Mouse (Mus musculus): ENCODE measurements at regions not wholly inside any gene's neighbourhood (a gene's known extent, or its start where the extent isn't known, plus 50 kb on each side); places are given as distances from the start of the nearest gene placed in this dataset.

DNA sequence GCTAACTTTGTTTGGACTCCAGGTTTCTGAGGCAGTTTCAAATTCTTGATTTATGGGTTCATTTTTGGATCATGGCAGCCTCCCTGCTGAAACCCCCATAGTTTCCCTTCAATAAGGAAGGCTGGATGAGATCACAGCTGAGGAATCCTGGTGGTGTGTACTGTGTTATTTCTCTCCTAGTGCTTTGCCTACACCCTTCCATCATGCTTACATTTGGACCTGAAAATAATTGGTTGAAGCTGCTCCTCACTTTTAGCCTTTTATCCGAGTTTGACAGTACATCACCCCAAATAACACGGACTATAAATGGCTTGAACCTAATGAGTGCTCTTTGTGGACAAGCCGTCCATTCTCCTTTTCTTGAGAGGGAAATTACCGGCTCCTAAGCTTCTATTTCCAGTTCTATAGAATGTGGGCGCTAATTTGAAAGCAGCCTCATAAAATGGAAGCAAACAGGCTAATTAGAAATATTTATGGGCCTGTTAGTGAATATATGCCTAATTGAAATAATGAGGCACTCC, 122.5 kb upstream of the Nrsn1 start:
- H3K36me3 ChIP-seq (ENCODE audit: control insufficient read depth, insufficient read depth, low read length, poor library complexity, severe bottlenecking) = no peaks in the 10 kb centered on the region
- H3K4me3 ChIP-seq (ENCODE audit: low read depth, low read length) = no peak overlapping the region
- no peaks in the 10 kb centered on the region for H3K9me3 ChIP-seq (replicated peaks; ENCODE audit: control insufficient read depth, insufficient read depth, low read length, poor library complexity, severe bottlenecking)
- TF ChIP-seq CTCF (IDR thresholded peaks at IDR 0.05; ENCODE audit: low read depth, low read length) (no peak), EP300 (IDR thresholded peaks at IDR 0.05; ENCODE audit: insufficient read depth, low read depth, low read length) (no peak), POLR2A (IDR thresholded peaks at IDR 0.05; ENCODE audit: insufficient read depth, low read length) (no peak)
- no peaks in the 10 kb centered on the region for H3K27me3 ChIP-seq (ENCODE audit: control insufficient read depth, insufficient read depth, low read length, poor library complexity, severe bottlenecking)
- no peak overlapping the region for H3K9ac ChIP-seq (ENCODE audit: low read depth, poor library complexity, severe bottlenecking)
- no peak overlapping the region for H3K27ac ChIP-seq (ENCODE audit: insufficient read depth, low read length)
- no peaks in the 10 kb centered on the region for H3K4me1 ChIP-seq (ENCODE audit: control insufficient read depth, insufficient read depth, low read length)

GRCm38 (mm10) chr13:25362627-25362967, 92.3 kb upstream of the Nrsn1 start:
- TF ChIP-seq EP300 (IDR thresholded peaks at IDR 0.05; ENCODE audit: insufficient read depth, low read depth, low read length) (no peak), CTCF (IDR thresholded peaks at IDR 0.05; ENCODE audit: low read depth, low read length) (no peak), POLR2A (IDR thresholded peaks at IDR 0.05; ENCODE audit: insufficient read depth, low read length) (no peak)
- no peaks in the 10 kb centered on the region for H3K4me1 ChIP-seq (ENCODE audit: control insufficient read depth, insufficient read depth, low read length)
- no peaks in the 10 kb centered on the region for H3K36me3 ChIP-seq (ENCODE audit: control insufficient read depth, insufficient read depth, low read length, poor library complexity, severe bottlenecking)
- no peaks in the 10 kb centered on the region for H3K9me3 ChIP-seq (replicated peaks; ENCODE audit: control insufficient read depth, insufficient read depth, low read length, poor library complexity, severe bottlenecking)
- H3K27ac ChIP-seq (ENCODE audit: insufficient read depth, low read length) = no peak overlapping the region
- H3K27me3 ChIP-seq (ENCODE audit: control insufficient read depth, insufficient read depth, low read length, poor library complexity, severe bottlenecking) = no peaks in the 10 kb centered on the region; the same call in 1 of the 2 replicates
- no peak overlapping the region for H3K9ac ChIP-seq (ENCODE audit: low read depth, poor library complexity, severe bottlenecking)
- no peak overlapping the region for H3K4me3 ChIP-seq (ENCODE audit: low read depth, low read length)

DNA sequence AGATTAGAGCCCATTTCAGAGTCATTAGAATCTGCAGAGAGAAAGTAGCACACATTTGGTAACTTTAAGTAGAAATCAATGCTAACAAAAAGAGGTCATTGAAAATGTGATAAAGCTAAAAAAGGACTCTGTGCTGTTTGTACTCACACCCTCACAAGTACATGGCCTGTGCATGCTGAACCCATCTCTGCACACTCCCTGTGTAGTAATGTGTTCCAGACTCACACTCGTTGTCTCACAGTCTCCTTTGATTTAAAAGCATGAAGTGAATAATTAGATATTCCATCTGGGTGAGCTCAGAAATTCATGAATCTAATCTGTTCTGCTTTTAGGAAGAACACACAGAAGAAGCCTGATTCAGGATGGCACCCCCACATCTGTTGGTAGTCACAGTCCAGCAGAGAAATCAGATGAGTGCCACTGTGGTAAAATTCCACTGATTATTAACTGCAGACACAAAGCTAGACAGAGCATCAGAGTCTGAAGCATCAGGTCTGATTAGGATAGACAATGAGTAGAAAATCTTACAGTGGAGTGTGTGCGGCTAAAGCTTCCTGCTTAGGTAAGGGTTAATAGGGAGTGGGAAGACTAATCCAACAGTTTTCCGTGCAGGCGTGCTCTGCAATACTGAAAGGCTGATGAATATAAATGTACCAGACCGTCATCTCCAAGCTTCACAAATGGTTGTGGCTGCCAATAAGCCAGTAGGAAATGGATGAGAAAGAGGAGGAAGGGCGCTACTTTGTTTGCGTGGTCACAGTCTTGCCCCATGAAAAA, 91.7 kb upstream of the Nrsn1 start:
- Histone ChIP-seq H3K4me1 (ENCODE audit: control insufficient read depth, insufficient read depth, low read length) (no peaks in the 10 kb centered on the region), H3K9me3 (replicated peaks; ENCODE audit: control insufficient read depth, insufficient read depth, low read length, poor library complexity, severe bottlenecking) (no peaks in the 10 kb centered on the region), H3K9ac (ENCODE audit: low read depth, poor library complexity, severe bottlenecking) (no peak overlapping the region), H3K36me3 (ENCODE audit: control insufficient read depth, insufficient read depth, low read length, poor library complexity, severe bottlenecking) (no peaks in the 10 kb centered on the region), H3K4me3 (ENCODE audit: low read depth, low read length) (no peak overlapping the region), H3K27me3 (ENCODE audit: control insufficient read depth, insufficient read depth, low read length, poor library complexity, severe bottlenecking) (no peaks in the 10 kb centered on the region; the same call in 1 of the 2 replicates), H3K27ac (ENCODE audit: insufficient read depth, low read length) (no peak overlapping the region)
- TF ChIP-seq EP300 (IDR thresholded peaks at IDR 0.05; ENCODE audit: insufficient read depth, low read depth, low read length) = no peak
- TF ChIP-seq CTCF (IDR thresholded peaks at IDR 0.05; ENCODE audit: low read depth, low read length) = no peak
- no peak for TF ChIP-seq POLR2A (IDR thresholded peaks at IDR 0.05; ENCODE audit: insufficient read depth, low read length)

DNA sequence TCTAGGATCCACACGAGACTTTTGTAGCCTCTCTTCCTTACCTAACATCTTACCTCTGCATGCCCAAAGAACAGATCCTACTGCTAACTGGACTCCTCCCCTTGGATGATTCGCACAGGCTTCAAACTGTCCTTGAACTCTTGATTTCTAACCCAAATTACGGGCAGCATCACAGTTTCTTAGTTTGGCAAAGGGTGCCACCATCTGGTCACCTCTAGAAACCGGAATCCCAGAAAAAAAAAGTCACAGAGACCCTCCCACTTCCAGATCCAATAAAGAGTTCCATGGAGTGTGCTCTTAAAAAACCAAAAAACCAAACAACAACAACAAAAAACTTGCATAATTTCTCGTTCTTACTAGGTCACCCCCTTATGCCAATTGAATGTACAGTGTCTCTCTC, 77.3 kb upstream of the Nrsn1 start:
- H3K27ac ChIP-seq (ENCODE audit: insufficient read depth, low read length) = no peak overlapping the region
- H3K9ac ChIP-seq (ENCODE audit: low read depth, poor library complexity, severe bottlenecking) = no peak overlapping the region
- no peaks in the 10 kb centered on the region for H3K36me3 ChIP-seq (ENCODE audit: control insufficient read depth, insufficient read depth, low read length, poor library complexity, severe bottlenecking)
- TF ChIP-seq POLR2A (IDR thresholded peaks at IDR 0.05; ENCODE audit: insufficient read depth, low read length) = no peak
- no peak for TF ChIP-seq EP300 (IDR thresholded peaks at IDR 0.05; ENCODE audit: insufficient read depth, low read depth, low read length)
- no peak for TF ChIP-seq CTCF (IDR thresholded peaks at IDR 0.05; ENCODE audit: low read depth, low read length)
- no peaks in the 10 kb centered on the region for H3K27me3 ChIP-seq (ENCODE audit: control insufficient read depth, insufficient read depth, low read length, poor library complexity, severe bottlenecking)
- H3K4me3 ChIP-seq (ENCODE audit: low read depth, low read length) = no peak overlapping the region
- no peaks in the 10 kb centered on the region for H3K9me3 ChIP-seq (replicated peaks; ENCODE audit: control insufficient read depth, insufficient read depth, low read length, poor library complexity, severe bottlenecking)
- no peaks in the 10 kb centered on the region for H3K4me1 ChIP-seq (ENCODE audit: control insufficient read depth, insufficient read depth, low read length)

GRCm38 (mm10) chr13:25343309-25343708, 73.0 kb upstream of the Nrsn1 start:
- TF ChIP-seq CTCF (IDR thresholded peaks at IDR 0.05; ENCODE audit: low read depth, low read length) (no peak), EP300 (IDR thresholded peaks at IDR 0.05; ENCODE audit: insufficient read depth, low read depth, low read length) (no peak), POLR2A (IDR thresholded peaks at IDR 0.05; ENCODE audit: insufficient read depth, low read length) (no peak)
- no peaks in the 10 kb centered on the region for H3K36me3 ChIP-seq (ENCODE audit: control insufficient read depth, insufficient read depth, low read length, poor library complexity, severe bottlenecking)
- no peaks in the 10 kb centered on the region for H3K4me1 ChIP-seq (ENCODE audit: control insufficient read depth, insufficient read depth, low read length)
- no peaks in the 10 kb centered on the region for H3K27me3 ChIP-seq (ENCODE audit: control insufficient read depth, insufficient read depth, low read length, poor library complexity, severe bottlenecking)
- H3K27ac ChIP-seq (ENCODE audit: insufficient read depth, low read length) = no peak overlapping the region
- no peak overlapping the region for H3K9ac ChIP-seq (ENCODE audit: low read depth, poor library complexity, severe bottlenecking)
- no peak overlapping the region for H3K4me3 ChIP-seq (ENCODE audit: low read depth, low read length)
- H3K9me3 ChIP-seq (replicated peaks; ENCODE audit: control insufficient read depth, insufficient read depth, low read length, poor library complexity, severe bottlenecking) = no peaks in the 10 kb centered on the region

DNA sequence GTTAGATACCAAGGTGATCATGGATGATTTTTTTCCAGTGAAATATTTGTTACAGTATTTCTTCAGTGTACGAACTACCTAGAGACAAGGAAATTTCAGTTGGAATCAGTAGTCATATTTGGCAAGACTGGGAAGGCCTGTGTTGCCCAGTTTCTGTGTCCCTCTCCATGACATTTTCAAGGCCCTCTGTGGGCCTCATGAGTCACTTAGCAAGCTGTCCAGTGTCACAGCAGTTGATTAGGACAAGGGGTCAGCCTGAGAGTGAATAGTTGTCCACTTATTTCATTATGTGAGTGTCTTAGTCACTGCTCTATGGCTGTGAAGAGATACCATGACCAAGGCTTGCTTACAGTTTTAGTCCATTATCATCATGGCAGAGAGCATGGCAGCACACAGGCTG, 71.5 kb upstream of the Nrsn1 start:
- no peak for TF ChIP-seq CTCF (IDR thresholded peaks at IDR 0.05; ENCODE audit: low read depth, low read length)
- no peak for TF ChIP-seq EP300 (IDR thresholded peaks at IDR 0.05; ENCODE audit: insufficient read depth, low read depth, low read length)
- no peak for TF ChIP-seq POLR2A (IDR thresholded peaks at IDR 0.05; ENCODE audit: insufficient read depth, low read length)
- no peaks in the 10 kb centered on the region for H3K9me3 ChIP-seq (replicated peaks; ENCODE audit: control insufficient read depth, insufficient read depth, low read length, poor library complexity, severe bottlenecking)
- H3K9ac ChIP-seq (ENCODE audit: low read depth, poor library complexity, severe bottlenecking) = no peak overlapping the region
- H3K36me3 ChIP-seq (ENCODE audit: control insufficient read depth, insufficient read depth, low read length, poor library complexity, severe bottlenecking) = no peaks in the 10 kb centered on the region
- no peaks in the 10 kb centered on the region for H3K27me3 ChIP-seq (ENCODE audit: control insufficient read depth, insufficient read depth, low read length, poor library complexity, severe bottlenecking)
- no peaks in the 10 kb centered on the region for H3K4me1 ChIP-seq (ENCODE audit: control insufficient read depth, insufficient read depth, low read length)
- no peak overlapping the region for H3K27ac ChIP-seq (ENCODE audit: insufficient read depth, low read length)
- H3K4me3 ChIP-seq (ENCODE audit: low read depth, low read length) = no peak overlapping the region

Data from ES-Bruce4 (cell line).